Mouse (Mus musculus): ENCODE results near the gene Ankef1.

The Ankef1 gene

GRCm38 (mm10) chr2:136601206-136601605 is 99.5 kb downstream of the Ankef1 start:
- no peak for DNase-seq
